Mouse (Mus musculus) hematopoietic stem cell, adult 5-6 weeks (primary cell): ENCODE measurements at regions not wholly inside any gene's neighbourhood (a gene's known extent, or its start where the extent isn't known, plus 50 kb on each side); places are given as distances from the start of the nearest gene placed in this dataset.
A peak's percentile ranks its signal among the peaks of the same experiment; 100 is the strongest.
"Not testable (repeated sequence)": the region's sequence is repeated elsewhere in the genome, so short reads cannot be mapped to it uniquely, and the experiment has no call there.

ENCODE experiments used
- ATAC-seq, 2 experiments: fragments of 125-278 bp in 1 of 2; replicated peaks in 1 of 2; 2 replicates each; pipeline ENCODE4 v1.8.0; 2016 to 2017; ENCODE audit warnings: inconsistent platforms in 2 of 2, mild to moderate bottlenecking in 2 of 2, moderate number of reproducible peaks in 2 of 2, low read depth in 1 of 2, moderate TSS enrichment in 1 of 2; ENCODE audit not compliant: low FRiP score in 2 of 2, poor library complexity in 2 of 2, severe bottlenecking in 2 of 2, insufficient read depth in 1 of 2, low TSS enrichment in 1 of 2

GRCm38 (mm10) chr15:75326586-75326985 is 58.4 kb downstream of the Ly6f start:
- ATAC-seq: no peak

GRCm38 (mm10) chr15:75356050-75356735 is 88.0 kb downstream of the Ly6f start:
- 0 out of 4 replicates have a peak, but pooled peaks of 1 of the 2 experiments have one; percentile 17 for ATAC-seq

GRCm38 (mm10) chr15:75371618-75372017 is 103.4 kb downstream of the Ly6f start:
- no peak for ATAC-seq

- no peak for ATAC-seq
These were observed 108.3 kb downstream of the Ly6f start for GRCm38 (mm10) chr15:75376391-75377100.

GRCm38 (mm10) chr15:75378136-75378535 is 109.9 kb downstream of the Ly6f start:
- ATAC-seq: no peak

GRCm38 (mm10) chr15:75379867-75380266 is 111.6 kb downstream of the Ly6f start:
- ATAC-seq: no peak

GRCm38 (mm10) chr15:75382191-75382950 is 114.2 kb downstream of the Ly6f start:
- ATAC-seq: no peak

GRCm38 (mm10) chr15:75392924-75393464 is 124.8 kb downstream of the Ly6f start:
- not testable (repeated sequence) for ATAC-seq

- ATAC-seq: no peak
These were observed 129.1 kb downstream of the Ly6f start for GRCm38 (mm10) chr15:75397276-75397675.
